Mouse (Mus musculus) ES-E14 (cell line): ENCODE data around the gene Cyb5r1.

Source experiments
- CHD2 ChIP-seq: IDR thresholded peaks from 2 replicates; pipeline ENCODE4 v1.6.1; 2014; ENCODE audit warnings: mild to moderate bottlenecking, low read depth, low read length, inconsistent platforms
- HCFC1 ChIP-seq: IDR thresholded peaks from 2 replicates; pipeline ENCODE4 v1.6.1; 2012; ENCODE audit warnings: low read length, inconsistent platforms, borderline replicate concordance; ENCODE audit not compliant: insufficient read depth
- MAFK ChIP-seq: IDR thresholded peaks from 2 replicates; pipeline ENCODE4 v1.6.1; 2014; ENCODE audit warnings: mild to moderate bottlenecking, low read depth, low read length, inconsistent platforms; ENCODE audit not compliant: insufficient read depth
- ZNF384 ChIP-seq: IDR thresholded peaks from 2 replicates; pipeline ENCODE4 v1.6.1; 2012; ENCODE audit warnings: low read depth, low read length, inconsistent platforms

GRCm38 (mm10) chr1:134381795-134382625, 23.3 kb upstream of the Cyb5r1 start:
- TF ChIP-seq ZNF384 (no peak), HCFC1 (no peak), MAFK (no peak), CHD2 (no peak)
